Mouse (Mus musculus) stomach, postnatal 0 days (tissue): ENCODE data around the gene Hmga2.

ENCODE experiments used
- CTCF ChIP-seq: IDR thresholded peaks from 2 replicates; pipeline ENCODE4 v1.5.1; 2016; ENCODE audit warnings: antibody characterized with exemption, low read depth, mild to moderate bottlenecking, moderate library complexity
- EP300 ChIP-seq: optimal IDR thresholded peaks from 2 replicates; pipeline ENCODE3; 2016; ENCODE audit warnings: antibody characterized with exemption

DNA sequence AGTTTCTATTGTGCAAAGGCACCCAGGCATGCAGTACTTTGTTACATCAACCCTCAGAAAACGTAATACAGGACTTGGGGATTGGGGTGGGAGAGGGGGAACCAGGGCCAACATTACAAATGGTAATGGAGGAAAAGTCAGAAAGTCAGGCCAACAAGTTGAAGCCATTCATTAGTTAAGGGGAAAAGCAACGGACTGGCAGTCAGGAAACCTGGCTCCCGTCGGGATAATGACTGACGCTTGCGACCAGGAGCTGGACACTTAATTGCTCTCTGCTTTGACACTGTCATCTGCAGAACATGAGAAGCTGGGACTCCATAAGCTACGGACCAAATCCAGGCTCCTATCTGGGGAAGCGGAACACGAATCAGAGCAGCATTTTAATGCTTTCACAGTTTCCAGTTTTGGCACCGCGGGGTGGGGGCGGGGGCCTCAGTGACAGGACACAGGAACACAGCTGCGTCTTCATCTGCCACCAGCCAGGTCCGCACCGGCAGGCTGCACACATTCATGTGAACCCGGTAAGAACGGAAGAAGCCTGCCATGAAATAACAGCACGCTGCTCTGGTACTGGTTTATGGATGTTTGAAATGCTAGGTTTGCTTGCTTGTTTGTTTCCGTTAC, 26.5 kb downstream of the Hmga2 start:
- TF ChIP-seq CTCF (no peak), EP300 (no peak)
